Mouse (Mus musculus) retina, postnatal 7 days (tissue): ENCODE data around the gene Srd5a1.
"Not testable (repeated sequence)": the region's sequence is repeated elsewhere in the genome, so short reads cannot be mapped to it uniquely, and the experiment has no call there.

Experiments
- DNase-seq: peaks from one replicate; pipeline ENCODE4 v3.0.0-alpha.2; 2012; ENCODE audit warnings: low read depth, low spot score

Gene Srd5a1

GRCm38 (mm10) chr13:69576676-69577075, 34.6 kb downstream of the Srd5a1 start:
- no peak for DNase-seq

GRCm38 (mm10) chr13:69572594-69572993, 38.6 kb downstream of the Srd5a1 start:
- DNase-seq: no peak

- no peak for DNase-seq
Observed at GRCm38 (mm10) chr13:69569201-69569600, 42.0 kb downstream of the Srd5a1 start.

GRCm38 (mm10) chr13:69565401-69565800, 45.8 kb downstream of the Srd5a1 start:
- DNase-seq: not testable (repeated sequence)

GRCm38 (mm10) chr13:69564573-69564972, 46.7 kb downstream of the Srd5a1 start:
- DNase-seq: no peak

GRCm38 (mm10) chr13:69563905-69564304, 47.3 kb downstream of the Srd5a1 start:
- DNase-seq: no peak

GRCm38 (mm10) chr13:69562654-69563574, 48.3 kb downstream of the Srd5a1 start:
- DNase-seq: no peak

GRCm38 (mm10) chr13:69562004-69562403, 49.2 kb downstream of the Srd5a1 start:
- no peak for DNase-seq

GRCm38 (mm10) chr13:69559291-69559961, 51.8 kb downstream of the Srd5a1 start:
- peak; percentile 14 for DNase-seq

GRCm38 (mm10) chr13:69558098-69558660, 53.1 kb downstream of the Srd5a1 start:
- no peak for DNase-seq

- no peak for DNase-seq
Observed at GRCm38 (mm10) chr13:69556728-69557127, 54.5 kb downstream of the Srd5a1 start.

- DNase-seq: no peak
Observed at GRCm38 (mm10) chr13:69555957-69556482, 55.2 kb downstream of the Srd5a1 start.

- DNase-seq: no peak
Observed at GRCm38 (mm10) chr13:69555045-69555444, 56.2 kb downstream of the Srd5a1 start.

GRCm38 (mm10) chr13:69554255-69554654, 57.0 kb downstream of the Srd5a1 start:
- DNase-seq: no peak

- DNase-seq: no peak
Observed at GRCm38 (mm10) chr13:69553024-69553423, 58.2 kb downstream of the Srd5a1 start.

- no peak for DNase-seq
Observed at GRCm38 (mm10) chr13:69550831-69551230, 60.4 kb downstream of the Srd5a1 start.

GRCm38 (mm10) chr13:69549980-69550379, 61.3 kb downstream of the Srd5a1 start:
- DNase-seq: no peak

- no peak for DNase-seq
Observed at GRCm38 (mm10) chr13:69547488-69548180, 63.6 kb downstream of the Srd5a1 start.

GRCm38 (mm10) chr13:69545019-69545418, 66.2 kb downstream of the Srd5a1 start:
- DNase-seq: no peak

GRCm38 (mm10) chr13:69543595-69543994, 67.6 kb downstream of the Srd5a1 start:
- no peak for DNase-seq

- DNase-seq: no peak
Observed at GRCm38 (mm10) chr13:69542571-69543352, 68.5 kb downstream of the Srd5a1 start.
